Mouse (Mus musculus) frontal cortex, adult 2 months (tissue): ENCODE measurements around the gene Cbfb. TPM values are rescaled to one million over a fixed set of nuclear protein-coding genes. Genes with fewer than 3 reads are reported as not detected.
"Not testable (repeated sequence)": the region's sequence is repeated elsewhere in the genome, so short reads cannot be mapped to it uniquely, and the experiment has no call there.

Experiments used
- DNase-seq, 2 experiments: peaks; one replicate each; pipeline ENCODE4 v3.0.0; 2022; ENCODE audit warnings: low spot score in 1 of 2; ENCODE audit errors: extremely low spot score in 1 of 2
- polyA plus RNA-seq: library from polyadenylated mRNA; depleted of rRNA; stranded (reverse); fragments of >200 nt; gene quantifications from 2 replicates; pipeline ENCODE4 v1.2.3, GENCODE M21; 2012; rRNA removed

Gene Cbfb
- polyA plus RNA-seq = 25.2 and 28.1 TPM in 2 replicates

GRCm38 (mm10) chr8:105170381-105171115, at the start of gene Cbfb:
Gene Cbfb, plus strand, starts transcription at chr8:105170674.
- peak; percentile 85 to 92 for DNase-seq

- no peak for DNase-seq
Measured at GRCm38 (mm10) chr8:105129864-105130263, 40.6 kb upstream of the Cbfb start.

GRCm38 (mm10) chr8:105131509-105131908, 39.0 kb upstream of the Cbfb start, which contains the start of gene Ces4a:
Gene Ces4a, plus strand, starts transcription at chr8:105131800.
- DNase-seq = no peak

GRCm38 (mm10) chr8:105138423-105138822, 32.1 kb upstream of the Cbfb start:
- DNase-seq = peak in 1 of 2 experiments; percentile 68

GRCm38 (mm10) chr8:105142395-105142794, 28.1 kb upstream of the Cbfb start:
- no peak for DNase-seq

- DNase-seq = no peak
Measured at GRCm38 (mm10) chr8:105151654-105152053, 18.8 kb upstream of the Cbfb start.

- DNase-seq = peak; percentile 33 to 74
Measured at GRCm38 (mm10) chr8:105152623-105153398, 17.7 kb upstream of the Cbfb start.

- no peak for DNase-seq
Measured at GRCm38 (mm10) chr8:105154316-105154715, 16.2 kb upstream of the Cbfb start.

GRCm38 (mm10) chr8:105155091-105155745, 15.3 kb upstream of the Cbfb start:
- DNase-seq = no peak

GRCm38 (mm10) chr8:105157555-105157954, 12.9 kb upstream of the Cbfb start:
- DNase-seq = no peak

GRCm38 (mm10) chr8:105158084-105158483, 12.4 kb upstream of the Cbfb start:
- DNase-seq = no peak

GRCm38 (mm10) chr8:105161121-105161652, 9.3 kb upstream of the Cbfb start:
- DNase-seq = no peak

GRCm38 (mm10) chr8:105164272-105164902, 6.1 kb upstream of the Cbfb start:
- DNase-seq = no peak

GRCm38 (mm10) chr8:105165191-105165590, 5.3 kb upstream of the Cbfb start:
- no peak for DNase-seq

GRCm38 (mm10) chr8:105167116-105167515, 3.4 kb upstream of the Cbfb start:
- DNase-seq = no peak

GRCm38 (mm10) chr8:105169582-105169981, 892 bp upstream of the Cbfb start:
- DNase-seq = no peak

GRCm38 (mm10) chr8:105170041-105170380, 463 bp upstream of the Cbfb start:
- no peak for DNase-seq

GRCm38 (mm10) chr8:105171116-105172002, 885 bp downstream of the Cbfb start:
- peak in 1 of 2 experiments; percentile 43 for DNase-seq

- no peak for DNase-seq
Measured at GRCm38 (mm10) chr8:105172003-105172362, 1.5 kb downstream of the Cbfb start.

- not testable (repeated sequence) for DNase-seq
Measured at GRCm38 (mm10) chr8:105175287-105175686, 4.8 kb downstream of the Cbfb start.
